Mouse (Mus musculus) 3134 (cell line): ENCODE results near the gene Stxbp3.
A peak's percentile ranks its signal among the peaks of the same experiment; 100 is the strongest.
"Not testable (repeated sequence)": the region's sequence is repeated elsewhere in the genome, so short reads cannot be mapped to it uniquely, and the experiment has no call there.

Experiments used
- DNase-seq: peaks from one replicate; pipeline ENCODE4 v3.0.0-alpha.2; 2011; ENCODE audit warnings: low spot score; ENCODE audit not compliant: insufficient read length; ENCODE audit errors: extremely low read depth

The Stxbp3 gene

DNA sequence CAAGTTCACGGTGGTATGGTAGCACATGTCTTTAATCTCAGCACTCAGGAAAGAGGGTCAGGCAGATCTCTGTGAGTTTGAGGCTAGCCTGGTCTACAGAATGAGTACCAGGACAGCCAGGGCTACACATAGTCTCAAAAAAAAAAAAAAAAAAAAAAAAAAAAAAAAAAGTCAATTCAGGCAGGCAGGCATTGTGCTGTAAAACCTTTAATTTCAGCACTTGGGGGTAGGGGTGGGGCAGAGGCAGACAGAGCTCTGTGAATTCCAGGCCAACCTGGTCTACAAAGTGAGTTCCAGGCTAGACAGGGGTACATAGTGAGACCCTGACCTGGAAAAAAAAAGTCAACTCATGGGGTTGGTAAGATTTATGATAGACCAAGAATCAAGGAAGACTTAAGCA lies 17.4 kb upstream of the Stxbp3 start:
- no peak for DNase-seq

DNA sequence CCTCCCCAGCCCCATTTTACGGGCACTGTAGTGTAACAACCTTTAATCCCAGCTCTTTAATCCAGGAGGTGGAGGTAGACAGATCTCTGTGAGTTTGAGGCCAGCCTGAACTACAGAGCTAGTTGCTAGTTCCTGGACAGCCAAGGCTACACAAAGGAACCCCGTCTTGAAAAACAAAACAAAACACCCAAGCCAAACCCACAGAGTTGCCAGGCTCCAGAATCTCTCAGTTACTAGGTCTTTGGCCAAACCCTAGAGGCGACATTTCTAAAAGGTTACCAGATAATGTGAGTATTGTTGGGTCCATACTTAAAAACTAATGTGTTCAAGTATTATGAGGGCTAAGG lies 16.8 kb upstream of the Stxbp3 start:
- DNase-seq: no peak

GRCm38 (mm10) chr3:108856386-108857123 lies 16.2 kb upstream of the Stxbp3 start:
- DNase-seq: no peak

GRCm38 (mm10) chr3:108855864-108856263 lies 15.5 kb upstream of the Stxbp3 start:
- peak; percentile 61 for DNase-seq

- peak; percentile 79 for DNase-seq
Observed at GRCm38 (mm10) chr3:108855371-108855770, 15.0 kb upstream of the Stxbp3 start.

- no peak for DNase-seq
Observed at GRCm38 (mm10) chr3:108853266-108853665, 12.9 kb upstream of the Stxbp3 start.

GRCm38 (mm10) chr3:108851996-108852697 lies 11.8 kb upstream of the Stxbp3 start:
- no peak for DNase-seq

DNA sequence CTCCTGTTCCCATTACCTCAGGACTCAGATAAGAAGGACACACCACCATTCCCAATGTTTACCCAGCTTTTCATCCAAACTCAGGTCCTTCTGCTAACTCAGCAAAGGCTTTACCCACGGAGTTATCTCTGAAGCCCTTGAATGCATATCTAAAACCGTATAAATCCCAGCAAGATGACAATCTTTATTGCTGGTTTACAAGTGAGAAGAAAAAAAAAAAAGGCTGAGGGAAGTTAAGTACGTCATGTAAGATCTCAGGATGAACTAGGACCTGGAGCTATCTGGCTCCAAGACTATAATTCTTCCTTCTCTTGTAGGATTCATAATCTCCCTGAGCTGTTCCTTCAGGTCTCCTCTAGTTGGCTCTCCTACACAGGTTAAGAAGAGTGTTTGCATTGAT lies 11.2 kb upstream of the Stxbp3 start:
- DNase-seq: no peak

- no peak for DNase-seq
Observed at GRCm38 (mm10) chr3:108851075-108851474, 10.7 kb upstream of the Stxbp3 start.

DNA sequence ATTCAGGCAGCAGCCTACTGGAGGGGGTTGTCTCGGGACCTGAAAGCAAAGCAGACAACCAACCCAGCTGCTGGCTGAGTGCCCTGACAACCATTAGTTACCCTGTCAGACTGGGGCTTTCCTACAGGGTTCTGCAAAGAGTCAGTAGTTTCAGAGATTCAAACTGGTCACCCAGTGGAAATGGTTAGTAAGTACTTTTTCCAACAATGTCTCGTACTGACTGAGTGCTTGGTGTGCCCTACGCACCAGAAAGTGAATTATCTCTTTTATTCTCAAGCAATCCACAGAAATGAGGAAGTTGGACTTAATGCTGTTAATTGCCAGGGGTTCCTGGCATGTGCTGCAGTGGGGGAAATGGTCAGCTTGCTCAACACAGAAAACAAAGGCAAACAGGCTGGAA lies 10.2 kb upstream of the Stxbp3 start:
- no peak for DNase-seq

GRCm38 (mm10) chr3:108846616-108847015 lies 6.3 kb upstream of the Stxbp3 start:
- DNase-seq: no peak

GRCm38 (mm10) chr3:108844521-108844920 lies 4.2 kb upstream of the Stxbp3 start:
- no peak for DNase-seq

DNA sequence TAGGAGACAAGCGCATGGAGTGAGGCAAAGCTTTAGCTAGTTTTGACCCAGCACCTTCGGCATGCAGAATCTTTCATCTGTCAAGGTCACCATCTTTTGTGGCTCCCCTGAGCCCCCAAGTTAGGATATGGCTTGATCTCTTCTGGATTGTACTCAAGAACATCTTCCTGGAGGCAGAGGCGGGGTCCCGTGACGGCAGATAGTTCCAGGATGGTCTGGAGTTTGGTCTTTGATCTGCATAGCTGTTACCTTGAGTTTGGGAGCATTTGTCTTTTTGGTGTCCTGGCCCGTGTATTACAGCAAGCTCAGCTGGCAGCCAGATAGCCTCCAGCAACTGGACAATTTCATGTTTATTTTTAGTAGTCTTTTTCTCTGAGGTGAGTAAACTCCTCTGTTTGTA lies 3.7 kb upstream of the Stxbp3 start:
- DNase-seq: no peak

- no peak for DNase-seq
Observed at GRCm38 (mm10) chr3:108840716-108841054, 359 bp upstream of the Stxbp3 start.

GRCm38 (mm10) chr3:108839647-108839999 lies 703 bp downstream of the Stxbp3 start:
- no peak for DNase-seq

GRCm38 (mm10) chr3:108838980-108839379 lies 1.3 kb downstream of the Stxbp3 start:
- no peak for DNase-seq

GRCm38 (mm10) chr3:108836931-108837330 lies 3.4 kb downstream of the Stxbp3 start:
- no peak for DNase-seq

- not testable (repeated sequence) for DNase-seq
Observed at GRCm38 (mm10) chr3:108833717-108834116, 6.6 kb downstream of the Stxbp3 start.

- no peak for DNase-seq
Observed at GRCm38 (mm10) chr3:108831750-108832149, 8.6 kb downstream of the Stxbp3 start.

- DNase-seq: no peak
Observed at GRCm38 (mm10) chr3:108830493-108830892, 9.8 kb downstream of the Stxbp3 start.

- no peak for DNase-seq
Observed at GRCm38 (mm10) chr3:108815631-108816030, 24.7 kb downstream of the Stxbp3 start.

DNA sequence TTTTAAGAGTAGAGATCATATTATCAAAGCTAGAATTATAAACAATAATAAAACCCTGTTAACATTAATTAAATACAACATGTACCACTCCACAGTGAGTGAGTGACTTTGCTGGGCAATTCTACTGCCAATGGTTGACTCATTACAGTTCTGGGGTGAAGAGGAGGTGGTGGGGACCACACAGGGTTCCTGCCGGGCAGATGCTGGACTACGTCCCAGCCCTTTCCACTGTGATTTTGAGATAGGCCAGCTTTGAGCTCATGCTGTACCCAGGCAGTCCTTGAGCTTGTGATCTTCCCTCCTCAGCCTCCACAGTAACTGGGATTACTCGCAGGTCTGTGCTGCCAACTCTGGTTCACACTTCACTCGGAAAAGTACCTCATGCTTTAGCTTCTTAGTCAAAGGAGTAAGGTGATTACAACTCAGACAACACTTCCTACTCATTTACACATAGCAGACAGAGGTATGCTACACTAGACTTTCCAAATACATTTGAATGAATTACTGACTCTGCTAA lies 29.5 kb downstream of the Stxbp3 start:
- no peak for DNase-seq
